Mouse (Mus musculus) spleen, embryonic (tissue): ENCODE measurements around the gene Efhb.

Experiments used
- CTCF ChIA-PET: fragments of 350-600 bp; sonication (Branson Sonifier 250); formaldehyde crosslinking; loops from one replicate; lab custom pipeline; 2022; lab: Charles Lee

Efhb gene

DNA sequence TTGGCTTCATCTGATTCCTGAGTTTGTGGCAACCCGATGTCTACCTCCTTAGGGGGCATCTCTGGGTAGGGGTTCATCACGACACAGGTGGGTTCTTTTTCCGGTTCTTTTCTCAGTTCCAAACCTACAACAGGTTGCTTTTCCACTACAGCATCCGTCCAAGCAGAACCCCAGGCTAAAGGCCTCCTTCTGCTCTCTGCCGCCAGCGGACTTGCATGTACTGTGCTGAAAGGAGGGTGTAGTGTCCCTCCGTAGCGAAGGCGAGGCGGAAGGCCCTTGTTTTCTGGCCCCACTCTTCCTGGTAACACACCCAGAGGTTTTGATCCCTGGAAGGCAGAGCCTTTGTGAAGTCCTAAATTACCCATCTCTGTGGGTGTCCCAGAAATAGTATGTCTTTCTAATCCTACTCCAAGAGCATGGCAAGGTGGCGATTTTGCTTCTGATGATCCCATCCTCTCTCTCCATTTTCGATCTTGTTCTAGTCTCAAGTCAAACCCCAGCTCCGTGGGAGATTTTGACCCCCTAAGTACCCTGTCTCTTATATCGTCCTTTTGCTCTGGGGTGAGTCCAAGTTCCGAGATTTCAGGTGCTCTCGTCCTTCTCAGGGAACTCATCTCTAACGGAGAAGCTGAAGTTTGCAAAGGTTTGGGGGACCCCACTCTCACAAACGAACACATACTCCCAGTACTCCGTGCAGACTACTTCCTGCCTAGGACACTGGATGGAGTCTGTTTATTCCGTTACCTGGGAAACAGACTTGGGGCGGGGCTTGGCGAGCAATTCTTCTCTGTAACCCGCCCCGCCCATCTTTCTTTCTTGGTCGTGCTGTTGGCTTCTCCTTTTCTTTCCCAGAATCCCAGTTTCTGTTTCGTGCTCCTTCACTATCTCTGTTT lies at the start of gene Efhb:
Gene Efhb, minus strand, starts transcription at position 719 of the 893 bp plus-strand sequence.
- CTCF ChIA-PET, result no interaction called here

DNA sequence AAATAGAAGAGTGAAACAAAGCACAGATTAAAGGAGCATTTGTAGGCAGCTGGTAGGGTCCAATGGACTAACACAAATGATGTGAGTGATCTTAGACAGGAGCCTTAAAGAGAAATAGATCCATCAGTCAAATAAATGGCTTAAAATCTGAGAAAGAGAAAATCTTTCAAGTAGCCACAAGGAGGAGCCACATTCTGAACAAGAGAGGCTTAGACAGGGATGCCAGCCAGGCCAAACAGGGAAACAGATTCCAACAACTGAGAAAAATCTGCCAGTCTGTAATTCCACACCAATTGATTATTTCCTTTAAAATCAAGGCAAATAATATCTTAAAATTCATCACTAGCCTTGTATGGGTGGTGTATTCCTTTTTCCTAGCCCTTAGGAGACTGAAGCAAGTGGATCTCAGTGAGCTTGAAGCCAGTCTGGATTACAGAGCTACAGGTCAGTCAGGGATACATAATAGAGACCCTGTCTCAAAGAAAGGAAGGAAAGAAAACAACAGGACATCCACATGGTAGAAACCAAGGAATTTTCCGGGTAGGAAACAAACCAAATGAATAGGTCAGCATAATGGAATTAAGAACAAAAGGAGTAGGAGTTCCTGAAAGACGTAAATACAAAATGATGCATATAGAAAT lies 49.3 kb upstream of the Efhb start:
- CTCF ChIA-PET, result interaction anchor here (0.6 kb wide), 1 partner anchor 446 kb away, joined by 4 read pairs; no protein-coding TSS in a partner anchor

DNA sequence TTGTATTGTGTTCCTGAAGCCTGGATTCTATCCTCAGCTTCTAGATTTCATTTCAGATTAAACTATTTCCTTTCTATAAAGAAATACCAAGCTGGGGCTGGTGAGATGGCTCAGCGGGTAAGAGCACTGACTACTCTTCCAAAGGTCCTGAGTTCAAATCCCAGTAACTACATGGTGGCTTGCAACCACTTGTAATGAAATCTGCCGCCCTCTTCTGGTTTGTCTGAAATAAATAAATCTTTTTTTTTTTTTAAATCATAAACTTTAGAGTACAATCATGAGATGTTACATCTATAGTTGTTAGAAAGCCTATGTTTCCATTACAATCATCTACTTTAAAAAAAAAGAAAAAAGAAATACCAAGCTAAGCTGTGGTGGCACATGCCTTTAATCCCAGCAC lies 39.8 kb upstream of the Efhb start:
- CTCF ChIA-PET, result interaction anchor here (0.7 kb wide), 2 partner anchors 72 to 1161 kb away, joined by 3 to 5 read pairs; no protein-coding TSS in a partner anchor

DNA sequence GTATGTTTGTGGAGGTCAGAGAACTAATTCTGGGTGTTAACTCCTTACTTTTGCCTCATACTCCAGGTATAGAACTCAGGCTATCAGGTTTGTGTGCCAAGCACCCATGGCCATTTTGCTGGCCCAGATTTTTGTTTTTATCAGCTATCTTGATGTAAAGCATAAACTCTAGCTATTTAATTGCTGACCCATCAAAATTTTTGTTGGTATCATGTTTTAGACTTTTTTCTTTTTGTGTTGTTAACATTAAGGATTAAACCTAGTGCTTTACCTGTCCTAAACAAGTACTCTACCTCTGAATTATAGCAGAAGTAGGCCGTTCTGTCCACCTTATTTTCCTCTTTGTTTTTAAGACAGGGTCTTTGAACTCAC lies 25.9 kb upstream of the Efhb start:
- CTCF ChIA-PET, result no interaction called here

DNA sequence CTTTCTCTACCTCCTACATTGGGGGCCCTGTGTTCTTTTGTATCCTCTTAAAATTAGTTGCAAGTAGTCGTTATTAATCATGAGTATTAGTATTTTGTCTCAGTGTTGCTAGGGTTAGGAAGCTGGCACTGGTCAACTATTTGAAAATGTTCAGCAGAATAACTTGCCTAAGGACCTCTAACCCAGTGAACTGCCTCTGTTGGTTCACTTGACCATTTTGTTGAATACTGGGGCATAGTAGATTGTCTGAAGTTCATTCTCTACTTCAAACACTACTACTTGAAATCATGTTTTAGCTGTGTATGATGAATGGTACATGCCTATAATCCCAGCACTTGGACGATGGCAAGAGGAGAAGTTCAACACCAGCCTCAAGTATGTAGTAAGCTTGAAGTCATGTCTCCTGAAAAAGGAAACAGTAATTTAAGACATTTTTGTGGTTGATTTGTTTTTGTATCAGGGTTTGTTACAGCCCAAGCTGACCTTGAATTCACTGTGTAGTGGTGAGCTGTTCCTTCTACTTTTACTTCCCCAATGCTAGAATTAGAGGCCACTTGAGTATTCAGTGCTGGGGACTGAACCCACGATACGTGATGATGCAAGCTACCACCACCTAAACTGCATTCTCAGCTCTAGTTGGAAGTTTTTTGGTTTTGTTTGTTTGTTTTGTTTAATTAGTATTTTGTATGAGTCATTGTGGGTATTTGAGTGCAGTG lies 25.3 kb upstream of the Efhb start:
- CTCF ChIA-PET, result no interaction called here

DNA sequence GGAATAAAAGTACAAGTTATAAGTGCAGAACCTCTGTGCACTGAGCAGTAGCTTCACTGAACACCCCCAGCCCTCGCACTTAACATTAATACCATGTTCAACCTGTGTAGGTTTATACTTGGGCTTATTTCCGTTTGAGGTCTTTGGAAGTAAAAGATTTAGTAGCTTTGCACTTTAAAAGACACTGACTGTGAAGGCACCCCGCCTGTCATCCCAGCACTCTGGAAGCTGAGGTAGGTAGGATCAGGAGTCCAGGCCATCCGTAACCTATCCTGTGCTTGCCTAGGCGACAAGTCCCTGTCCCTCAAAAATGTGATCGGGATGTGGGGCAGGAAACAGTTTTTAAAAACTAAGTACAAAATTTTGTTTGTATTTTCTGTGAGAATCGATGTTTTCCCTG lies 17.3 kb upstream of the Efhb start:
- CTCF ChIA-PET, result no interaction called here

DNA sequence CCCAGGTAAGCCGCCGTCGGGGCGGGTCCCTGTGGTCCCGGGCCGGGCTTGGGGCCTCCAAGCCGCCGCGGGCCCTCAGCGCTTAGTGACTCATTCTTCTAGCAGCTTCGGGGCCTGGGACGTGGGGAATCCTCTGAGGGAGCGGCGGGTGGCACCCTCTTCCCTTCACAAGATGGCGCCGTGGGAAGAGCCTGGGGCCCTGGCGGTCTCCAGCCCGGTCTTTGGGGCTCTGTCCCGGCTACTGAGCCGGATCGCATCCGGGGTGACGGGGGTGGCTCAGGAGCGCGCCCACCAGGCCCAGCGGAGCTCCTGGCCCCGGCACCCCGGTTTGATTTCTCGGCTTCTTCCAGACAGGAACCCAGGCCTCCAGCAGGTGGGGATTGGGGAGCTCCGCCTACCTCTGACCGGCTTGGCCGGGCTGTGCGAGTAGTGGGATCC lies 16.5 kb upstream of the Efhb start:
- CTCF ChIA-PET, result no interaction called here

DNA sequence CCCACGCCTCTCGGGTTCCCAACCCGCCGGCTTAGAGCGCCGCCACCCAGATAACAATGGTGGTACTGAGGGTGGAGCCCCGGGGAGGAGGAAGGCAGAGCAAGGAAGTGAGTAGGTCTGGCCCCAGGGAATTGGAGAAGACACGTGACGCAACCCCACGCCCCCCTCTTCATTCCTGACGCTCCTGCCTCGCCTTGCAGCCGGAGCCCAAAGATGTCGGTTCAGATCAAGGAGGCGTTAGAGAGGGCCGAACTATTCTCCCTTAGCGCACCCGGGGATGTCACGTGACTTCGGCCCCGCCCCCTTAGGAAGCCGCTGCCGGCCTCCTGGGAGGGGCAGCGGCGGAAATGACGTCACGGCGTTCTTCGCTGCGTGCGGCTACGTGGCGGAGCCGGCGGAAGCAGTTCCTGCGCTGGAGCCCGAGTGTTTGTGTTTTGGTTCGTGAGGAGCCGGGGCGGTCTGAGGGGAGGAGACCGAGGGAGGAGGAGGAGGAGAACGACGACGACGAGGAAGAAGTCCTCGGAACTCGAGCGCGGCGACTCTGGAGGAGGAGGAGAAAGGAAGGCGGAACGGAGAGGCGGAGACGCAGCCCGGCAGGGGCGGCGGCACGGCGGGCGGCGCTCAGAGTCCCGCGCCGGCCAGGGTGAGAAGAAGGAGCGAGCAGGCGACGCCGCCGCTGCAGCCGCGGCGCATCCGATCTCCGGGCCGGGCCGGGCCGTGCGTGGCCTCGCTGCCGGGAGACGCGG lies 15.9 kb upstream of the Efhb start, which contains the start of gene Rab5a:
Gene Rab5a, plus strand, starts transcription at position 377 of the 746 bp plus-strand sequence.
- CTCF ChIA-PET, result no interaction called here

DNA sequence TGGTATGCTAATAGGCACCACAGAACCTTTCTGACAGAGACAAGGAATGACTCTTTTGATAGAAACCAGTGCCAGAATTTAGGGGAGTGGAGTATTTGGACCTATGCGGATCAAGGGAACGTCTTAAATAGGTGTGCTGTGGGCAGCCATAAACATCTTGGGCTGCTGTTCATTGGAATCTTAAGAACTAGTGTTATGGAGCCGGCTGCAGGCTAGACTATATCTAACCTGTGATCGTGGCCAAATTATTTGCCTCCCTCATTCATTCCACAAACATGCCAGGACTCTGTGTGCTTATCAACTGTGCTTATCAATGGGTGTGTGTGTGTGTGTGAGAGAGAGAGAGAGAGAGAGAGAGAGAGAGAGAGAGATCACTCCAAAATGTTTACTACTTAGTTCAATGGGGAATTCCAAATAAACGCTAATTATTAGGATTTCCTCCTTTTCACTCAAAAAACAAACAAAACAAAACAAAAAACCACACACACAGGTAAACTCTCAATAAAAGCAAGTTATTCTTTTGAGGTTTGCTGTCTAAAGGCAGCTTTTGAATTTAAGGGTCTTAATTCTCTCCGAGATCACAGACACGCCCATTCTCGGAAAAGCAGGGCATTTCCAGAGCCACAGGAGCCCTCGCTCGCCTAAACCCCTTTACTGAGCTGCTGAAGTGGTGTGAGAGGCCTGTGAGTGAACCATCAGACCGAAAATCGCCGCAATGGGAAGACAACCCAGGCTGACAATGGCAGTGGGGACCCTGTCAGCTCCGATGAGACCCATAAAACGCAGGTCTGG lies 15.1 kb upstream of the Efhb start:
- CTCF ChIA-PET, result interaction anchor here (0.6 kb wide), 1 partner anchor 119 kb away, joined by 4 read pairs; no protein-coding TSS in a partner anchor

DNA sequence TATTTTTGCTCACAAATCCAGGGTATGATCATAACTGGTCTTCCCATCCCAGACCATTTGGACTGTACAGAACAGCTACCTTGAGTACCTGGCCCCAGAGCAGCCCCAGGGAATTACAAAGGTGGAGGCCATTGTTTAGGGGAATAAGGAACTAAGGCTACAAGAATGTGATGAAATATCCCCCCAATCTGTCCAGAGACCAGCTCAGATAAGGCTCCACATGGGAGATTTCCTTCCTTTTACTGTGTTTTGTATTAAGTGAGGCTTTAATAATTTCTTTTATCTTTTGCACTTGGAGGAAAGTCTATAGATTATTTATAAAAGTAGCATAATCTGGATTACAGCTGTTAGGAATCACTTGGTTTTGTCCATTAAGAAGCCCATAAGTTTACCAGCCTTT lies 5.6 kb upstream of the Efhb start:
- CTCF ChIA-PET, result no interaction called here

DNA sequence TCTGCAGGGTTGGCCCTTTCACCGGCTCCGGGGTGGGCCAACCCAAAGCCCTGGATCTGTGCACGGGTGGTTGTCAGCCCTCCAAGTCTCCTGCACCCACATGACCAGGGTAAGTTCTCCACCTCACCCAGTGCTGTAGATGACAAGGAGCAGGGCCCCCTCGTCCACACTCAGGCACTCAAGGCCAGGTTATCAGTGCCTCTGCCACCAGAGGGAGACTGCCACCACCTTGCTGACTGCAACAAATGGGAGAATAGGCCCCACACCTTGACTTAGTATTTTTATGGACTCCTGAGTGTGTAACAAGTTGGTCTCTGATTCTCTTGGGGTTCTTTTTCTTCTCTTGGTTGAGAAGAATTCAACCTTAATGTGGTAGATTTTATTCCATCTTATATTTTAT lies 2.4 kb upstream of the Efhb start:
- CTCF ChIA-PET, result no interaction called here

DNA sequence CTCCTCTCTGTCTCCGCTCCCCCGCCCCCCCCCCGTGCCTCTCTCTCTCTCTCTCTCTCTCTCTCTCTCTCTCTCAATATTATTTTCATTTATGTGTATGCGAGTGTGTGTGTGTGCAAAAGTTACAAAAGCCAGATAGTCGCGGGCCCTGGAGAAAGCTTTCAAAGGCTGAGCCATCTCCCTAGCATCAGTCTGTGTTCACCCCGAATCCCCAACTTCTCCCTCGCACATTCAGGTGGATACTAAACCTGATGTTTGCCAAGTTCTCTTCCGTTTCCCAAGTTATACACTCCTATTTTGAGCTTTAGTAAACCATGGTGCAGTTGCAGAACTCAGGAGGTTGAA lies 347 bp upstream of the Efhb start:
- CTCF ChIA-PET, result no interaction called here

DNA sequence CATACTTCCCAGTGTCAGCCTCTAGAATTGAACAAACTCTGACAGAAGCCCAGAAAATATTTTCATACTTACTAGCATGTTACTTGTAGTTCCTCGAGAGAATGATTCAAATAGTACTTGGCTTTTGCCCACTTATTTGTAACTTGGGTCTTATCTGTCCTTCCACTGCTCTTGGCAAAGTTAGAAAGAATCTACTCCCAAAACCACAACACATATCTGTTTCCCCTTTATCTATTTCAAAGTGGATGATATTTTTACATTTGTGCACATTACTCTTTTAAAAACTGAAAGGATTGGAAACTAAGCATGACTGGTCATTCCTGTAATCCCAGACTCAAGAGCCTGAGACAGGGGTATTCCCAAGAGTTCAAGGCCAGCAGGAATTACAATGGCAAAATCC lies 6.4 kb downstream of the Efhb start:
- CTCF ChIA-PET, result no interaction called here

DNA sequence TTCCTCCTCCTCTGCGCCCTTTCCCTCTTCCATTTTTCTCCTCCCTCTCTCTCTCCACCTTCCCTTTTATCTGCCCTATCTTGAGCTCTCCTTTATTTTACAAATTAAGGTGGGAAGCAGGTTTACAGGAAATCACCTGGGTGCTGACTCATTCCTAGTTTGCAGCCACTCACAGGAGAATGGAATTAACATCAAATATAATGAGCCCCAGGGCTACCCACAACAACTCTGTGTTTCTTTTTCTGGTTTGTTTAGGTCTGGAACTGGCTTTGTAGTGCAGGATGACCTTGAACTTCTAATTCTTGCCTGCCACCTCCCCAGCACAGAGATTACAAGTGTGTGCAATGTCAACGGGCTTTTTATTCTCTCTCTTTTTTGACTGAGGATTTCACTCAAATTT lies 7.0 kb downstream of the Efhb start:
- CTCF ChIA-PET, result no interaction called here

DNA sequence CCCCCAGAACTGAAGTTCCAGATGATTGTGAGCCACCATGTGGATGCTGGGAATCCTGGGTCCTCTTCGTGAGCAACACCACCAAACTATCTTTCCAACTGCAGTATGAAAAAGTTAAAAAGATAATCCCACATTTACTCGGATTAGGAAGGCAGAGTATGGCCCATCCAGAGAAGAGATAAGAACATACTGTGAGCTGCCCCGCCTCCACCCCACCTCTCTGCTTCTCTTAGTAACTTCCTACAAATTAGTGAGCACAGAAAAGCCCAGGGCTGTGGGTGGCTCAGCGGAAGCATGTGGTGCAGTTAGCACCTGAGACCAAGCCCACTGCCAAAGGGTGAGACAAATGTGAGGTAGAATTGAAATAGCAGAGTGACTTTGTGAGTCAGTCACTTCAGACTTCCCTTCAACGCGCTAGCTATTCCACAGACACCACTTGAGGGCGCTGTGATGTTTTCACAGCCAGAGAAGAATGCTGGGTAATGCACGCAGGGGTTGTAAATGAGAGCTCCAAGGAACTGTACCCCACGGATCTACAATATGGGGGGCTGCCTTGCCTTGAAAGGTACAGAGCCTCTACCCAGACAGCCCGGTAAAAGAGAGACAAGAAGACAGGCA lies 60.3 kb downstream of the Efhb start:
- CTCF ChIA-PET, result no interaction called here

DNA sequence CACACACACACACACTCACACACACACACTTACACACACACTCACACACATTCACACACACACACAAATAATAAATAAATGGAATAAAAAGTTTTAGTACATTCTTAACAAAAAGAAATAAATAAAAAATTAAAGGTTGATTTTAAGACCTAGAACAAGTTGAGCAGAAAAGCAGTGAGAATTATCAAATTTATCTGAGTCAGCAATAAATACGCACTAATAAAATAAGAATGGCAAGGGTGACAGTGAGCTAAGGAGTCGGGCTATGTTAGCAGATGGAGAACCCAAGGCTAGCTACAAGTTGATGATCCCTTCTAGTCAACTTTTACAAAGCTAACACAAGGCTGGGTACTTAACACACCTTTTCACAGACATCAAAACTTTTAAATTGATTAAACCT lies 69.9 kb downstream of the Efhb start:
- CTCF ChIA-PET, result no interaction called here

DNA sequence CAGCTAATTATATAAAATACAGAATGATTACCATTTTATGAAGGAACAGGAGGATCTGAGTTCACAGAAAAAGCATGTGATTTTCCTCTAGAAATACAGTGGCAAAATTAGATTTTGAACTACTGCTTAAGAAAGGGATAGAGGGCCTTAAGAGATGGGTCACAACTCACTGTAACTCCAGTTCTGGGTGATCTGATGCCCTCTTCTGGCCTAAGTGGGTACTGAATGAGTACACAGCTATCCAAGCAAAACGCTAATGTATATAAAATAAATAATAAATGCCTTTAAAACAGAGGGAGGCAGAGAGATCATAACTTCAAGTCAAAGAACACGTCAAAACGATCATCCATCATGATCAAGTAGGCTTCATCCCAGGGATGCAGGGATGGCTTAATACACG lies 73.6 kb downstream of the Efhb start:
- CTCF ChIA-PET, result no interaction called here

DNA sequence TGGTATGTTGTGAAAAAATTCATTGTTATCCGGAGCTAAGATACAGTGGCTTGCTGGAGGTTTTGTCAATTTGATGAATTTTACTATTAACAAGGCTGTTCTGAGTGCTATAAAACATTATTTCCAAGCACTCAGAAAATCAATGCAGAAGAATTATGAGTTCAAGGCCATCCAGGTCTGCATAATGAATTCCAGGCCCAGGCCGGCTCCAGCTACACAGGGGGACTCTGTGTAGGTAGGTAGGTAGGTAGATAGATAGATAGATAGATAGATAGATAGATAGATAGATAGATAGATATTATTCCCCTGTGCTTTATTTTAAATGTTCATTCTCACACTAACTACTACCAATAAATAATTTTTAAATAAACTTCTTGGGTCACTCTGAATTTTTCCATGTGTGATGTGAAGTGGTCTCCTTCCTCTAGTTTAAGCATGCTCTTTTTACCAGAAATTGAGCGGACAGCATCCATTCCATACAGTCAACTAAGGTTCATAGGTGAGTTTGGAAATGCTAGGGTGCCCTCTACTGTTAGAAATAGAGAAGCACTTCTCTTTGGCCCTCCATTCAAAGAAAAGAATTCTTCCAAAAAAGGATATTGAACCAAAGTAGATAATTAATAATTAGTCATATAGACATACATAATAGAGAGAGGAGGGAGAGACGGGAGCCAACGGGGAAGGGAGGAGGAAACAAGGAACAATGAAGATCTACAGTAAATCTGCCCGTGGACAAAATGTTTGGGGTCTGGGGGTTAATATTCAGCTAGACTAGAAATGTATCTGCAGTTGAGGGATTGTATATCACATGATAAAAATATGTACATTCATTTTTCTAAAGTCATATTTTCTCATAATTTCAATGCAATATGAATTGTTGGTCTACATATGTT lies 75.3 kb downstream of the Efhb start:
- CTCF ChIA-PET, result no interaction called here

DNA sequence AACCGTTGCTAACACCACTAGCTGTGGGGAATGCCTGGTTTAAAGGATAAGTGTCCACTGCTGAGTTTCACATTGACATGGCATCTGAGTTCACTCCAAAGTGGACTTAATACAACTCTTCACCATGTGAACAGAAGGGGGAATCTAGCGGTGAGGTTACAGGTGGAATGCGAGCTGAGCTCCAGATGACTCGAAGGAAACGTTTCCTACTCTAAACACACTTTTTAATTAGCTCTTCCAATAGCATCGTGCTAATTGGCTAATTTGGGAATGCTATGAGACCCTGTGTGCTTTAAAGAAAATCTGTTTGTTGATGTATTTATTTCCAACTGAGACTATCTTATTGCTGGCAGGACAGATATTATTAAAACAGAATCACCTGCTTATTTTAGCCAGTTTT lies 76.3 kb downstream of the Efhb start:
- CTCF ChIA-PET, result no interaction called here
